Mouse (Mus musculus) testis, adult 2 months (tissue): ENCODE results near the gene Sept14. TPM values are rescaled to one million over a fixed set of nuclear protein-coding genes. Genes with fewer than 3 reads are reported as not detected.

Experiments
- H3K27ac ChIP-seq: fragments of 200-500 bp; 2 replicates; pipeline ENCODE4 v1.5.1; 2012; ENCODE audit warnings: low read depth, low read length; ENCODE audit not compliant: control insufficient read depth, insufficient read depth
- H3K27me3 ChIP-seq: fragments of 200-500 bp; 2 replicates; pipeline ENCODE4 v1.6.1; 2012; ENCODE audit warnings: mild to moderate bottlenecking, low read length, moderate library complexity; ENCODE audit not compliant: control insufficient read depth, insufficient read depth
- H3K36me3 ChIP-seq: fragments of 200-500 bp; 2 replicates; pipeline ENCODE4 v1.6.1; 2012; ENCODE audit warnings: mild to moderate bottlenecking, low read length; ENCODE audit not compliant: control insufficient read depth, insufficient read depth
- H3K4me1 ChIP-seq: fragments of 200-500 bp; 2 replicates; pipeline ENCODE4 v1.6.1; 2012; ENCODE audit warnings: low read length; ENCODE audit not compliant: control insufficient read depth, insufficient read depth
- H3K4me3 ChIP-seq: fragments of 200-500 bp; 2 replicates; pipeline ENCODE4 v1.5.1; 2012; ENCODE audit warnings: low read depth, mild to moderate bottlenecking, low read length, moderate library complexity, mixed read lengths; ENCODE audit not compliant: control insufficient read depth
- CTCF ChIP-seq: fragments of 200-500 bp; IDR thresholded peaks from 2 replicates; pipeline ENCODE4 v1.5.1; 2012; ENCODE audit warnings: low read depth, mild to moderate bottlenecking, inconsistent platforms, low read length, moderate library complexity; ENCODE audit not compliant: control insufficient read depth, insufficient read depth, insufficient replicate concordance
- POLR2A ChIP-seq: fragments of 200-500 bp; IDR thresholded peaks from 2 replicates; pipeline ENCODE4 v1.6.1; 2012; ENCODE audit warnings: low read depth, mild to moderate bottlenecking, inconsistent platforms, low read length, moderate library complexity; ENCODE audit not compliant: control insufficient read depth
- polyA plus RNA-seq: library from polyadenylated mRNA; depleted of rRNA; stranded (reverse); fragments of >200 nt; gene quantifications from 2 replicates; pipeline ENCODE4 v1.2.3, GENCODE M21; 2012; rRNA removed

Sept14 gene
- polyA plus RNA-seq, result 5.7 and 10.6 TPM in 2 replicates

- no peaks in the 10 kb centered on the region for H3K36me3 ChIP-seq
- H3K27me3 ChIP-seq, result no peaks in the 10 kb centered on the region
- no peak within 1 kb of the TSS for H3K4me3 ChIP-seq
- H3K4me1 ChIP-seq, result no peaks in the 10 kb centered on the region
- TF ChIP-seq CTCF, result no peak
- no peak for TF ChIP-seq POLR2A
- no peak within 1 kb of the TSS for H3K27ac ChIP-seq
Observed at GRCm38 (mm10) chr5:129708412-129708811, at the start of gene Sept14. Sept14 (minus strand) TSS chr5:129708512.

GRCm38 (mm10) chr5:129756886-129757285 is 48.6 kb upstream of the Sept14 start:
- Histone ChIP-seq H3K27ac (no peak overlapping the region), H3K4me3 (no peak overlapping the region), H3K36me3 (no peaks in the 10 kb centered on the region; the same call in 1 of the 2 replicates), H3K4me1 (no peaks in the 10 kb centered on the region), H3K27me3 (no peaks in the 10 kb centered on the region)
- TF ChIP-seq CTCF (no peak), POLR2A (no peak)

GRCm38 (mm10) chr5:129744050-129744449 is 35.7 kb upstream of the Sept14 start:
- no peaks in the 10 kb centered on the region for H3K36me3 ChIP-seq
- no peak overlapping the region for H3K27ac ChIP-seq
- H3K4me3 ChIP-seq, result no peak overlapping the region
- TF ChIP-seq CTCF, result no peak
- no peak for TF ChIP-seq POLR2A
- no peaks in the 10 kb centered on the region for H3K27me3 ChIP-seq
- H3K4me1 ChIP-seq, result no peaks in the 10 kb centered on the region

GRCm38 (mm10) chr5:129742903-129743488 is 34.7 kb upstream of the Sept14 start:
- no peaks in the 10 kb centered on the region for H3K36me3 ChIP-seq
- TF ChIP-seq CTCF (no peak), POLR2A (no peak)
- no peaks in the 10 kb centered on the region for H3K27me3 ChIP-seq
- H3K4me1 ChIP-seq, result no peaks in the 10 kb centered on the region
- H3K4me3 ChIP-seq, result no peak overlapping the region
- no peak overlapping the region for H3K27ac ChIP-seq

GRCm38 (mm10) chr5:129740976-129741375 is 32.7 kb upstream of the Sept14 start:
- no peaks in the 10 kb centered on the region for H3K27me3 ChIP-seq
- no peaks in the 10 kb centered on the region for H3K36me3 ChIP-seq
- H3K4me3 ChIP-seq, result no peak overlapping the region
- TF ChIP-seq POLR2A (no peak), CTCF (0 out of 2 replicates have a peak, but pooled peaks have one; percentile 7)
- H3K27ac ChIP-seq, result no peak overlapping the region
- H3K4me1 ChIP-seq, result no peaks in the 10 kb centered on the region

- TF ChIP-seq POLR2A, result no peak
- TF ChIP-seq CTCF, result no peak
- Histone ChIP-seq H3K4me1 (no peaks in the 10 kb centered on the region; the same call in 1 of the 2 replicates), H3K27ac (no peak overlapping the region), H3K36me3 (no peaks in the 10 kb centered on the region), H3K4me3 (no peak overlapping the region), H3K27me3 (no peaks in the 10 kb centered on the region)
Observed at GRCm38 (mm10) chr5:129731021-129731420, 22.7 kb upstream of the Sept14 start.

GRCm38 (mm10) chr5:129730344-129730743 is 22.0 kb upstream of the Sept14 start:
- Histone ChIP-seq H3K27me3 (no peaks in the 10 kb centered on the region), H3K36me3 (no peaks in the 10 kb centered on the region), H3K4me1 (no peaks in the 10 kb centered on the region; the same call in none of the 2 replicates), H3K27ac (peak overlapping the region; percentile 54; the same call in 1 of the 2 replicates), H3K4me3 (no peak overlapping the region)
- TF ChIP-seq POLR2A, result no peak
- no peak for TF ChIP-seq CTCF
